Mouse (Mus musculus): ENCODE results near the gene Dnajb1. TPM values are rescaled to one million over a fixed set of nuclear protein-coding genes. Genes with fewer than 3 reads are reported as not detected.

The Dnajb1 gene
- polyA plus RNA-seq, 1 experiment from 2014 or later, result 31.6 TPM

GRCm38 (mm10) chr8:83625676-83626299, 17.8 kb downstream of the Dnajb1 start:
- WGBS (ENCODE audit: insufficient replicate concordance), result 65% methylated on average over 6 of the region's 6 CpGs
- H3K9me3 ChIP-seq (ENCODE audit: low read length), result no peaks in the 10 kb centered on the region
- H3K4me1 ChIP-seq (ENCODE audit: insufficient read depth), result peaks cover 11% of the 10 kb centered on the region; the same call in 1 of the 2 replicates
- no peak overlapping the region for H3K27ac ChIP-seq (ENCODE audit: low read depth)
- TF ChIP-seq EP300 (IDR thresholded peaks at IDR 0.05; ENCODE audit: low read depth) (peak; percentile 92), CTCF (IDR thresholded peaks at IDR 0.05; ENCODE audit: low read depth) (no peak)
- ATAC-seq, result peak; percentile 64
- DNase-seq, result peak; percentile 9
- H3K4me2 ChIP-seq (ENCODE audit: low read depth, low read length), result no peak overlapping the region
- H3K27me3 ChIP-seq (ENCODE audit: insufficient read depth, low read length), result no peaks in the 10 kb centered on the region
- no peak overlapping the region for H3K9ac ChIP-seq (replicated peaks)
- no peaks in the 10 kb centered on the region for H3K36me3 ChIP-seq (replicated peaks; ENCODE audit: insufficient read depth, low read length)
- no peak overlapping the region for H3K4me3 ChIP-seq (ENCODE audit: low read depth, low read length)

- Histone ChIP-seq H3K27ac (ENCODE audit: low read depth) (no peak overlapping the region), H3K9ac (replicated peaks) (no peak overlapping the region)
- TF ChIP-seq CTCF (IDR thresholded peaks at IDR 0.05; ENCODE audit: low read depth) (no peak), EP300 (IDR thresholded peaks at IDR 0.05; ENCODE audit: low read depth) (peak; percentile 71; the same call in 1 of the 2 replicates)
Observed at GRCm38 (mm10) chr8:83632083-83632707, 24.2 kb downstream of the Dnajb1 start.

GRCm38 (mm10) chr8:83638856-83639255, 30.9 kb downstream of the Dnajb1 start:
- no peak overlapping the region for H3K27ac ChIP-seq (ENCODE audit: low read depth)
- H3K4me2 ChIP-seq (ENCODE audit: low read depth, low read length), result no peak overlapping the region
- DNase-seq, result no peak
- 73% methylated on average over 4 of the region's 4 CpGs for WGBS (ENCODE audit: insufficient replicate concordance)
- no peak overlapping the region for H3K9ac ChIP-seq (replicated peaks)
- H3K4me3 ChIP-seq (ENCODE audit: low read depth, low read length), result no peak overlapping the region
- TF ChIP-seq EP300 (IDR thresholded peaks at IDR 0.05; ENCODE audit: low read depth) (no peak), CTCF (IDR thresholded peaks at IDR 0.05; ENCODE audit: low read depth) (no peak)
- ATAC-seq, result no peak
- H3K27me3 ChIP-seq (ENCODE audit: insufficient read depth, low read length), result no peaks in the 10 kb centered on the region
- H3K36me3 ChIP-seq (replicated peaks; ENCODE audit: insufficient read depth, low read length), result no peaks in the 10 kb centered on the region
- H3K9me3 ChIP-seq (ENCODE audit: low read length), result no peaks in the 10 kb centered on the region
- no peaks in the 10 kb centered on the region for H3K4me1 ChIP-seq (ENCODE audit: insufficient read depth)

More at GRCm38 (mm10) chr8:83632083-83632707, 24.2 kb downstream of the Dnajb1 start:
- no peak overlapping the region for H3K4me3 ChIP-seq (ENCODE audit: low read depth, low read length)
- H3K4me1 ChIP-seq (ENCODE audit: insufficient read depth), result peaks cover 9% of the 10 kb centered on the region
- no peak overlapping the region for H3K4me2 ChIP-seq (ENCODE audit: low read depth, low read length)
- H3K36me3 ChIP-seq (replicated peaks; ENCODE audit: insufficient read depth, low read length), result no peaks in the 10 kb centered on the region
- WGBS (ENCODE audit: insufficient replicate concordance), result 65% methylated on average over 7 of the region's 7 CpGs
- DNase-seq, result no peak
- ATAC-seq, result peak; percentile 45; the same call in 1 of the 2 replicates
- no peaks in the 10 kb centered on the region for H3K9me3 ChIP-seq (ENCODE audit: low read length)
- no peaks in the 10 kb centered on the region for H3K27me3 ChIP-seq (ENCODE audit: insufficient read depth, low read length)

GRCm38 (mm10) chr8:83639649-83640048, 31.7 kb downstream of the Dnajb1 start:
- DNase-seq (no peak), ATAC-seq (no peak)
- WGBS (ENCODE audit: insufficient replicate concordance), result 53% methylated on average over 5 of the region's 5 CpGs
- Histone ChIP-seq H3K36me3 (replicated peaks; ENCODE audit: insufficient read depth, low read length) (no peaks in the 10 kb centered on the region), H3K4me2 (ENCODE audit: low read depth, low read length) (no peak overlapping the region), H3K27me3 (ENCODE audit: insufficient read depth, low read length) (no peaks in the 10 kb centered on the region), H3K4me1 (ENCODE audit: insufficient read depth) (no peaks in the 10 kb centered on the region), H3K9ac (replicated peaks) (no peak overlapping the region), H3K4me3 (ENCODE audit: low read depth, low read length) (no peak overlapping the region), H3K9me3 (ENCODE audit: low read length) (no peaks in the 10 kb centered on the region), H3K27ac (ENCODE audit: low read depth) (no peak overlapping the region)
- TF ChIP-seq EP300 (IDR thresholded peaks at IDR 0.05; ENCODE audit: low read depth) (no peak), CTCF (IDR thresholded peaks at IDR 0.05; ENCODE audit: low read depth) (no peak)

GRCm38 (mm10) chr8:83647511-83647910, 39.5 kb downstream of the Dnajb1 start:
- no peaks in the 10 kb centered on the region for H3K36me3 ChIP-seq (replicated peaks; ENCODE audit: insufficient read depth, low read length)
- H3K4me1 ChIP-seq (ENCODE audit: insufficient read depth), result peaks cover 5% of the 10 kb centered on the region; the same call in 1 of the 2 replicates
- TF ChIP-seq CTCF (IDR thresholded peaks at IDR 0.05; ENCODE audit: low read depth), result no peak
- TF ChIP-seq EP300 (IDR thresholded peaks at IDR 0.05; ENCODE audit: low read depth), result no peak
- no peak overlapping the region for H3K27ac ChIP-seq (ENCODE audit: low read depth)
- no peaks in the 10 kb centered on the region for H3K9me3 ChIP-seq (ENCODE audit: low read length)
- WGBS (ENCODE audit: insufficient replicate concordance), result 90% methylated on average over 11 of the region's 11 CpGs
- no peaks in the 10 kb centered on the region for H3K27me3 ChIP-seq (ENCODE audit: insufficient read depth, low read length)
- H3K9ac ChIP-seq (replicated peaks), result no peak overlapping the region
- H3K4me3 ChIP-seq (ENCODE audit: low read depth, low read length), result no peak overlapping the region
- DNase-seq, result no peak
- ATAC-seq, result no peak
- H3K4me2 ChIP-seq (ENCODE audit: low read depth, low read length), result no peak overlapping the region

GRCm38 (mm10) chr8:83648031-83648430, 40.0 kb downstream of the Dnajb1 start:
- DNase-seq (no peak), ATAC-seq (no peak)
- Histone ChIP-seq H3K4me3 (ENCODE audit: low read depth, low read length) (no peak overlapping the region), H3K9ac (replicated peaks) (no peak overlapping the region), H3K27ac (ENCODE audit: low read depth) (no peak overlapping the region), H3K4me2 (ENCODE audit: low read depth, low read length) (no peak overlapping the region), H3K27me3 (ENCODE audit: insufficient read depth, low read length) (no peaks in the 10 kb centered on the region), H3K36me3 (replicated peaks; ENCODE audit: insufficient read depth, low read length) (no peaks in the 10 kb centered on the region), H3K4me1 (ENCODE audit: insufficient read depth) (peaks cover 5% of the 10 kb centered on the region; the same call in 1 of the 2 replicates), H3K9me3 (ENCODE audit: low read length) (no peaks in the 10 kb centered on the region)
- TF ChIP-seq CTCF (IDR thresholded peaks at IDR 0.05; ENCODE audit: low read depth), result no peak
- TF ChIP-seq EP300 (IDR thresholded peaks at IDR 0.05; ENCODE audit: low read depth), result no peak
- 90% methylated on average over 4 of the region's 4 CpGs for WGBS (ENCODE audit: insufficient replicate concordance)
